Mouse (Mus musculus) urinary bladder, adult 18-20 months (tissue): ENCODE measurements around the gene Slc1a2.

ENCODE experiments used
- DNase-seq, 2 experiments: peaks; one replicate each; pipeline ENCODE4 v3.0.0; 2022; ENCODE audit warnings: low spot score in 2 of 2, mixed read lengths in 2 of 2

The Slc1a2 gene

DNA sequence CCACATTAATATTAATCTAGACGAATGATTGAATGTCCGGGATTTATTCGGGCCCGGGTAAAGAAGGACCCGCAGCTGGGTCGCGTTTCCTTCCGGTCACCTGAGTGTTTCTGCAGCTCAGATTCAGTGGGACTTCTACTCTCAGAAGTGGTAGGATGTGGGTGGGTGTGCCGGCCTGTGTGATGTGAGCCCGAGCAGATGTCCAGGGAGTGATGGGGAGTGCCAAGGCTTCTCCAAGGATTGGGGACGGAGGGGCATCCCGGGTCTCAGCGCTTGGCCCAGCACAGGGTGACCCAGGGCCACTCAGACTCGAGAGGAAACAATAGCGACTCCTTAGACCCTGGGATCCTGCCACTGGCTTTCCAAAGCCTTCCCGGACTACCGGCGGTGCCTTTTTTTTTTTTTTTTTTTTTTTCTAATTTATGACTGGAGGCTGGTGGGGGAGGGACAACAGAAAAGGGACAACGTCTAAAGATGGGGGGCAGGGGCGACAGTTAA is at the start of gene Slc1a2:
Gene Slc1a2 (plus strand): TSS at position 497 of the 498 bp plus-strand sequence.
- DNase-seq, result no peak

DNA sequence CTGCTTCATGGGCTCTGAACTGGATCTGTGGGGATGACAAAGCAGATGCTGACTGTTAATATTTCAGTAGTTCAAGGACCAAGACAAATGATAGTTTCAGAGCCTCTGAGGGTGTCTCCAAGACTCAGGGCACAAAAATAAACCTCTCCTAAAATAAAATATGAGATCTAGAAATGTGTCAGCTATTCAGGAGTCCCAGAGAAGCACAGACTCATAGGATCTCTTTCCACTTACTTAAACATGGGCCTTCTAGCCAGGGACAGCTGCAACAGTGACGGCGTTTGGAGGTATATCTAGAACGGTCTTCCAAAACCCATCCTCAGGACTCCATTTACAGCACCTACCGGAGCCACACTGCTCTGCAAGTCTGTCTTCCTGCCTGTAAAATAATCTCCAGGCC is 48.0 kb upstream of the Slc1a2 start:
- no peak for DNase-seq

DNA sequence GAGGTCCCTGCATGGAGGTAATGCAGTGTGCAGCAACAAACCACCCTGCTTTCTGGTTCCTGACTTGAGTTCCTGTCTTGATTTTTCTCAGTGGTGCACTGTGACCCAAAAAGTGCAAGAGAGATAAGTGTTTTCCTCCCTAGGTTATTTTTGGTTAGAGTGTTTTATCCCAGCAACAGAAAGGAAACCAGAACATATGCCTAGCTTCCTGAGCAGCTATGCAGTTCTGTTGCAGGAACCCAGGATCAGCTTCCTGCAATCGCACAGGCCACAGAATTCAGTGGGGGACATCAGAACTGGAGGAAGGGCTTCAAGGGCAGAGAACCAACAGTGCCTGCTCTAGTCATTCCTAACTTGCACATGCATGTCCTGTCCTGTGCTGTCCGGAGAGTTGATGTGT is 41.8 kb upstream of the Slc1a2 start:
- DNase-seq, result no peak

DNA sequence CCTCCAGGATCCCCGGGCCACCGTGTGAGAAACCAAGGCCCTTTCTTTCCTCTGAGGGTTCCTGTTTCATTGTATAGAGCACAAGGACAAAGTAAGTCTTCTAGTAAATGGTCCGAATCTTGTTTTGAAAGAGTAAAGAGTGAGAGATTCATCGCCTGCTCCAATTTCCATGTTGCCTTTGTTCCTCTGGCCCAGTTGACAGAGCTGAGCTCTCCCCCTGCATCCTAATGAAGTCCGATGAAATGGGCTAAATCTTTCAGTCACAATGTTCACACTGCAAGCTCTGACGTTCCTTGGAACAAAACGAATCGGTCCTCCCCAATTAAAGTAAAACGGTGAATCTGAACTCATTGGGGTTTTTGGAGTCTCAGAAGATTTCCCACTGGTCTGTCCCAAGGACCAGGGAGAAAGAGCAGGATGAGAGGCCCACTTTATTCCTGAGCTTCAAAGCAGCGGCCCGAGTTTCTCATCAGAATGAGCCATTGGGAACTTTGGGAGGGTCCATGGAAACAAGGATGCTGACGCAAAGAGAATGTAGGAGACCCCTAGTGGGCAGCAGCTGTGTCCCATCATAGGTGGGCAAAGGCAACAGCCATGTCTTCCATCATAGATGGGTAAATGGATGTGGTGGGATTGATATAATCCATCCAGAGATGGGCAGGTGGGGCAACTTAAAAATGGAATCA is 37.6 kb upstream of the Slc1a2 start:
- DNase-seq, result no peak

DNA sequence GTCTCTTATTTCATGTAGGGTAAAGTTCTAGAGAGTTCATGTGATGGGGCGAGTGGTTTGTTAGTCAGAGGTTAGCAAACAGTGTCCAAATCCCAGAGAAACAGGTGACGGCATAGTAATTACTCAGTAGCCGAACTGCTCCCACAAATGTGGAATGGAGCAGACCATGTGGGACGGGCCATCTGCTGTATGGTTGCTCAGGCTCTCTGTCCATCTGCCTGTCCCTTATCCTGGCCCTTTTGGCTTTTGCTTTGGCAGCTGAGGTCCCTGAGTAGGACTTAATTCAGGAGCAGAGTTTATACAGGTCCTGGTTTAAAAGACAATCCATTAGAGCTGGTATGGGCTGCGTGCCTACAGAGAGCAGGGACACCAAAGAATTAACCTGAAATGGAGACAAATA is 36.3 kb upstream of the Slc1a2 start:
- DNase-seq, result no peak

DNA sequence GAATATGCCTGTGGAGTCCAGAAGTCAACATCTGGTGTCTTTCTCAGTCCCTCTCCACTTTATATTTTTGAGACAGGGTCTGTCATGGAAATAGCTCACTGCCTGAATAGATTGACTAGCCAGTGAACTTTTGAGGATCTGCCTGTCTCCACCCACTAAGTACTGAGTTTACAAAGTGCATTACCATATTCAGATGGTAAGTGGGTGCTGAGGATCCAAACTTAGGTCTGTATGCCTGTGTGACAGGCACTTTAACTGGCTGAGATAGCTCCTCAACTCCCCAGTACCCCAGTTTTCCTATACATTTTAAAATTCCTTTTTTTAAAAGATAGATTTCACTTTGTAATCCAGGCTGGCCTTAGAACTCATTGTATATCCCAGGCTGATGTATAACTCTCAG is 35.5 kb upstream of the Slc1a2 start:
- no peak for DNase-seq

DNA sequence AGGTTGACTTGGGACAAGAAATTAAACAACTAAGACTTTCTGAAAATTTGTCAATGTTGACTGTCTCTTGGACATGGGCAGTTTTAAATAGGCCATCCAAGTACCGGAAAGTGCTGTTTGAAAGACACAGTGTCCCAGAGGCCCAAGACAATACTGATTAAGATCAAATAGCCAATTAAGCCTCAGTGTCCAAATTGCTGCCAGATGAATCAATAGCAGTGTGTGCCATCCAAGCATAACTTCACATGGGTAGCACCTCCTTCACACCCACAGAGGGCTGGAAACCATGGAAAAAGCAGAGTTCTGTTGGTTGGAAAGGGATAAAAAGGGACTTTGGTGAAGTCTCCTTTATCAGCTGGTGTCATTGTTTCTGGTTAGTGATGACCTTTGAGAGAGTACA is 33.9 kb upstream of the Slc1a2 start:
- DNase-seq, result no peak

DNA sequence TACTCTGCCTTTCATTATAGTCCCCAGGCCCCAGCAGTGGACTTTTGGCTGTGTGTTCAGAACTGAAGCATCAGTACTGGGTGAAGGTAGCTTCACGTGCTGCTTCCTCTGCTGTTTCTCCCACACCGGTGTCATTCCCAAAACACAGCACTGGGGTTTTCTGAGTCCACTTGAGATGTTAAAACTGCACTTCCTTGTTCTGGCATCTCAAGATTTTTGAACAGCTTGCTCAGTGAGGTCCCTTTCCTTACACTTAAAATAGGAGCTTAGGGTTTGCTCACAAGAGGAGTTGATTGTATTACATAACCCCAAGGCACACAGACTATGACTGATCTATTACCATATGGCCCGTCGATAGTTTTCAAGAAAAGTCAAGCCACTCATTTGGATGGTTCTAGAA is 26.1 kb upstream of the Slc1a2 start:
- DNase-seq, result no peak

DNA sequence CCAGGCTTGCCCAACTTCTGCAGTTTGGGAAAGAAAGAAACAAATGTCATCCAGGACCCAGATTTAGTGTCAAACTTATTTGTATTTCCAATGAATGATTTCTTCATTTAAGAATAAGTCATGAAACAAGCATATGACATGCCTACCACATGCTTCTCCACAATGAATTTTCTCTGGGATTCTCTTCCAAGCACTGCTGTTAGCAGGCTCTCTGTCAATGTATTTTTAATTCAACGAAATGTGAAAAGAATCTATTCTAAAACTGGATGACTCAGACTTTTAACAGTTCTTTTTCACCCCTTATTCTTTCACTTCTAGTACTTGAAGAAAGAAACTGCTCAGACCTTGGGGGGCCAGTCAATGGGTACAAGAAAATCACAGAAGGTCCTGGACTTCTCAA is 24.4 kb upstream of the Slc1a2 start:
- DNase-seq, result no peak

DNA sequence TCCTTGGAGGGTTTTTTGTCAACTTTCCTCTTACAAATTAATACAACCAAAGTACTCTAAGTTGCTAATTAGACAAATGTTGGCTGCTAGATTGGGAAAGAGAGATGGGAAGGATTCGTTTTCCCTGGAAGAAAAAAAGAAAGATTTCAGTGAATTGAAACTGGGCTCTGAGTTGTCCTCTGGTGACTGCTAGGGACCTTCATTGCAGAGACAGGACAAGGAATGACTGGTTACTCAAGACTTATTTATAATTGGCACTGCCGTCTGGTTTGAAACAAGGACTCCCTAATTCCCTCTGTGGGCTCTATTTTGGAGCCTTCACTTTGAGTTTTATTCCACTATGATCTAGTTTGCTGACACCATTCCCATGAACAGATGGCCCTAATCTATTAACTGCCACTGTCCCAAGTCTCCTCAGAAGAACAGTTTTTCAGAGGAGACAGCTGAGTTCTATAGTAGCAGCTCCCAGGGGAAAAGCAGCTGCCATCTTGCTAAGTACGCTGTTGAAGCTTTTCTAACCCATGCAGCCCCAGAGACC is 22.9 kb upstream of the Slc1a2 start:
- DNase-seq, result no peak

DNA sequence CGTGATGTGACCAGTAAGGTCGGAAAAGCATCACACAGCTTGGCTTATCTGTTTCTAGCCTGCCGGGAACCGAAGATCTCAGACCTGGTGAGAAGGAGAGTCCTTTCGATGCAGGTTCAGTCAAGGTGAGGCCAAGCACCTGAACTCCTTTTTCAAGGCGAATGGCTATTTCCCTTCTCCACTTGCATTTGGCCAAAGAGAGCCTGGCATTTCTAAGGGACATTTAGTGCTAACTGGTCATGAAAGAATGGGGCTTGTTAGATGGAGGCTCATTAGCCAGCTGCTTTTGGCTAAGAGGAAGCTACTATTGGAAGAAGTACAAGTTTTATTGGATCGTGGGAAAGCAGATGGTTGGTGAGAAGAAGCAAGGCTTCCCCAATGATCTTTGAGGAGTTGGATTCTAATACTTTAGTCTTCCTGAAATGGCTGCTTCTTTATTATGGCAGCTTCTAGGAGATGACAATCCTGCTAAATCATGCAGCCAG is 22.3 kb upstream of the Slc1a2 start:
- no peak for DNase-seq

DNA sequence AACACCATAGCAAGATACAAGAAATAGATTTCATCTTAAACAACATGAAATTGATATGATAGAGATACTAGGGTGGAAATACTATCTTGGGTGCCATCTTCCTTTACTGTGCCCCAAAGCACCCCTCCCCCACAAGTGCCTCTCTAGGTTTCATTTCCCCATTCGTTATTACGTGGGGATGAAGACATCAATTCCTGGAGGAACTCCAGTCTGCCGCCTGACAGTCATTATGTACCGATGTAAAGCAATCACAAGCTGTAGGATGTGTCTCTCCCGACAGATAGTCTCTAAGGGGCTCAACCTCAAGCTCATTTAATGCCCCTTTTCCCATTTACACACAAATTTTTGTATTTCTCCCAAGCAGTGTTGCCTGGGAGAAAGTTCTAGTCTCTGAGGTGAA is 20.3 kb upstream of the Slc1a2 start:
- DNase-seq, result no peak

DNA sequence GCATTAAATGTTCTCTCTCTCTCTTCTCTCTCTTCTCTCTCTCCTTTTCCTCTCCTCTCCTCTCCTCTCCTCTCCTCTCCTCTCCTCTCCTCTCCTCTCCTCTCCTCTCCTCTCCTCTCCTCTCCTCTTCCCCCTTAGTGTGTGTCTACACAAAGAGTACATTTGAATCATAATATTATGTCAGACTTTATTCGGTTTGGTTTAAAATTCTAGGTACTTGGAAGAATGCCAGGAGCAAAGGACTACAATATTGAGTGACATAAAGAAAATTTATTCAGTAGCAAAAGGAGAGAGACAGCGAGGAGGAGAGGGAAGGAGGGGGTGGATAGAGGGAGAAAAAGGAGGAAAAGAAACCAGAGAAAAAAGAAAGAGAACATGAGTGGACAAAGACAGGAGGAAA is 19.8 kb upstream of the Slc1a2 start:
- DNase-seq, result no peak

DNA sequence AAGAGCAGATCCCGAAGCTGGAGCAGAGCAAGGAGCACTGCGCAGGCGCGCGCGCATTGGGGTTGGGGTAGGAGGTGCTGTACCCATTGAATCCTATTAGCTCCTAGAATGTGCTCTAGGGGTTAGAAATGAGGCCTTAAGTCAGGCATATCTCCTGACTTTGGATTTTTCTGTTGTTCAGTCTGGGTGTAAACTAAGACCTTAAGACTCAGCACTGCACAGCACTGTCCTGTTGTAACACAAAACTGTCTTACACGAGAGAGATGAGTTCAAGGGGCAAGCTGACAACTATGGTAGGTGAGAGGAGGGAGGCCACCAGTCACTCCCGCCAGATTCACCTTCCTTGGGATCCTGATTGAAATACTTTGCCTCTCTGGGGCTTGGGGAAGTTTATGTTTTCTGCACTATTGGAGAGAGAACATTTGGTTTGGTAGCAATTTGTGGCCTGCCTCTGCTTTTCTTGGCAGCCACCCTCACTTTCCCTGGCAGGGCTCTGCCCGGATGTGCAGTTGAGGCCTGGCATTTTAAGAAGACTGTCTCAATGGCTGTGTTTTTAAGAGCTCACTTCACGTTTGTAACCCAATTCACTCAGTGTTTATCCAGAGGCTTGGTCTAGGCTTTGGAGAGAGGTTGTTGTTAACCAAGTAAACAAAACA is 9.5 kb upstream of the Slc1a2 start:
- no peak for DNase-seq

DNA sequence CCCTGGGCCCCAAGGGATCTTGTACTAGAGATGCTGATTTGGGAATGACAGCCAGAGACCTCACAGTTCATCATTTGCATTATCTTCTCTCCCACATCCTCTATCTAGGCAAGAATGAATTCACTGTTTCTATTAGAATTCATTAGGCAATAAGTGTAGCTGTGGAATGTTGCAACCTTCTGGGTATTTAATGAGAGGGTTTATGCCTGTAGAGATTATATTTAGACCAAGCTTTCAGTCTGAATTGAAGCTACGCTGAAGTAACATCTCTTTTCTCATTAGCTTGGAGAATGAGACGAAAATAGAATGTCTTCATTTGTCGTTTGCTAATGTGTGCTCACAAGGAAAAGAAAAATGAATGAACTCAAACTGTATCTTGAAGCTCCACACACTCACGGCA is 8.1 kb upstream of the Slc1a2 start:
- DNase-seq, result no peak

DNA sequence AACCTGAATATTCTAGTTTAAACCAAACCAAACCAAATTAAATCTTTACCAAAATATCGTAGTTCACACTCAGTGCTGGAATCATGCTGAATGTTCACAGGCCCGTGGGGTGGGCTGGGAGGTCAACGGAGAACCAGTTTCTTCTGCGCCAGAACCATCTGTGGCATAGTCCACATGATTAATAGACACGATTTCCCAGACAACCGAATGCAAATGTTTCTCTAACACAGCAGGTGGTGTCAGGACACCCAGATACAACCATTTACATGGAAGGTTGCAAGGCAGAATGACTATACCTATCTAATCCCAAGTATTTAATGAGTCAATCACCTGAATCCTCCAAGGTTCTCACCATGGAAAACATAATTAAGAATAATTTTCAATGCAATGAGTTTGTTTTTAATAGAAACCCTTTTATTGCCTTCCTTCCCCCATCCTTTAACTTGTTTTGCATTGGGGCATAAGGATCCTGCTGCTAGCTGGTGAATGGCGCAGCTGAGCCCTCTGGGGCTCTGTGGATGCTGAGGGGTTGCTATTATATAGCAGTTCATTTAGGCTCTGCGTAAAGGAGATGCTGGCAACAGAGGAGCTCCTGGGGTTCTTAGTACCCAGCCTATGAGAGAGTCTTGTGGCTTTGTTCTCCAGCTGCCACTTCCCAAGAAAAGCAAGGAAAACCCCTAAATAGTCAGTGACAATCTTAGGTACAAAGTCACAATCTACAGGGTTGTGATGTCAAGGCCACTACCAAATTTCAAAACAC is 2.3 kb upstream of the Slc1a2 start:
- DNase-seq, result no peak

DNA sequence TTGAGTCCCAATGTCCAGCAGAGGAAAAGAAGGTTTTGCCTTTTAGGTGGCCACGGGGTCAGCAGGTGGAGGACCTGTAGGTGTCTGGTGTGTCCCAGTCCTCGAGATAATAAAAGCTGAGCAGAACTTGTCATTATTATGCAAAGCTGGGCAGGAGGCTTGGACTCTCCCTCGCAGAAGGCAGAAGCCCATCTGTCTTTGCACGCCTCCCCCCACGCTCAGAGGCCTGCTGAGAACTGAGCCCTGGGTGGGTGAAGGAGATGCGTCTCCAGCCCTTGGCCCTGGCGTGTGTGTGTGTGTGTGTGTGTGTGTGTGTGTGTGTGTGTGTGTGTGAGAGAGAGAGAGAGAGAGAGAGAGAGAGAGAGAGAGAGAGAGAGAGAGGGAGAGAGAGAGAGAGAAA is 733 bp upstream of the Slc1a2 start:
- no peak for DNase-seq

DNA sequence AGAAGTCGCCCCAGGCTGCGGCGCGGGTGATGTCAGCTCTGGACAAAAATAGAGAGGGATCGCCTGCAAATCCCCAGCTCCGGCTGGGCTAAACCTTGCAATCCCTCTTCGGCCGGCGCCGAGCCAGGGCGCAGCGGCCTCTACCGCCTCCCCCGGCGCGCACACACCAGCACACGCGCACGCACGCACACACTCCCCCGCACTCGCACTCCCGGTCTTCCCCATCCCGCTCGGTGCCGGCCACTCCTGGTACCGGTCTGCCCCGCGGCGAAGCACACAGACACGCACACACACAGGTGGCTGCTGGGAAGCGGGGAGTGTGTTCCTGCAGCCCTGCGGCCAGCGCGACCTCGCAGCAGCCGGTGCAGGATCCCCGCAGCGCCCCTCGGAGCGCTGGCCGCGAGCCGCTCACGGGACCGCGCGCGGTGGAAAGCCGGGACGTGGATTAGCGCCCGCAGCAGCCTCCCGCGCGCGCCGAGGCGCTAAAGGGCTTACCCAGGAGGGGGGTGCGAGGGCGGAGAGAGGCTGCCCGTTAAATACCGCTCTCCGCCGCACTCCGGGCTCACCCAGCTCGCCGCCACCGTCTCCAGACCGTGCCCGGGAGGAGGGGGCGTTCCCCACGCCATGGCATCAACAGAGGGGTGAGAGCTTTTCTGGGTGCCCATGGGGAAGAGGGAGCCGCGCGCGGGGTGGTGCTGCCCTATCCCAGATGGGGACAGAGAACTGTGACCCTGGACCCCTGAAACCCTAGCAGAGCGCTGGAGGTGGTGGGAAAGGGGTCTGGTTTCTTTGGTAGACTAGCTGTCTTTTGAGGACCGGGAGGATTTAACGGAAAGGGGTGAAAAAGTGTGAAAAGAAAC is 432 bp downstream of the Slc1a2 start:
- peak in 1 of 2 experiments; percentile 26 for DNase-seq

DNA sequence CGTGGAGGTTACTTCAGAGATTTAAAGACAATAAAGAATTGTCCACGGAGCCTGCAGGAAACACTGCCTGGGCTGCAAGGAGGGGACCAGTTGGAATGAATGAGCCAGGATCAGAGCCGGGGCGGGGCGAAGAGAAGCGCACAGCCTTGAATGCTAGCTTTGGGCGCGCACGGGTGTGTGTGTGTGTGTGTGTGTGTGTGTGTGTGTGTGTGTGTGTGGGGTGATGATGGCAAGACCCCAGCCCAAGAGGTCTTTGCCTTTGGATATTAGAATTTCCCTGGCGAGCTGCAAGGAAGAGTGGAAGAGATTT is 1.0 kb downstream of the Slc1a2 start:
- DNase-seq, result no peak

DNA sequence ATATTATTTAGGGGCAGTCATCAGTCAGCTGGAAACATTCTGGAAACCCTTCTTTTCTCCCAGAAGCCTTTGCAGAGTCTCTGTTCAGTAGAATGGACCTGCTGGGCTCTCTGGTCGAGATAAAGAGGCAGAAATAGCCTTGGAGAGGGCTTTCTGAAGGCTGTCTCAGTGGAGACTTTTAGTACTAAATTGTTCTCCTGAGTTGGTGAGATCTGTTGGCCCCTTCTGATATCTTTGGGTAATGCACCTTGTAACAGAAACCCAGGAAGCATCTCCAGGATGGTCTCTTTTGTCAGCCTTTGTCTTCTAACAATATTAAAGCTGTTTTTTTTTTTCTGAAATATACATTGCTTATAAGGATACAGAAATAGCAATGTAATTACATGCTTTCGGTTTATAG is 2.6 kb downstream of the Slc1a2 start:
- no peak for DNase-seq

DNA sequence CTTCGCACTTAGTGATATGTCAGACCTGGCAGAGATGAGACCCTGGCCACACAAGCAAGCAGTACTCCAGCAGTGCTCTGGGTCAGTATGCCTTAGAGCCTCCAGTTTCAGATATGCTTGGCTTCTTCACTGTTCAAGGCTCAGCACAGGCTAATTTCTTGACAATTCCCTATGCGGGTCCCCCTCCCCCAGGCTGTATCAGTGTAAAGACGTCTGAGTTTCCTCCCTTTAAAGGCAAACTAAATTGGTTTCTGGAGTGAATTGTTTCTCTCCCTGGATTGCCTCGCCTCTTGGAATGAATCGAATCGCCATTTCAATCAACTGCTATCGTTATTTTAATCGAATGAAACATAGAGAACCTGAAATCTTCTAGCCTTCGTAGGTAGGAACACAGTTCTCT is 4.5 kb downstream of the Slc1a2 start:
- DNase-seq, result no peak

DNA sequence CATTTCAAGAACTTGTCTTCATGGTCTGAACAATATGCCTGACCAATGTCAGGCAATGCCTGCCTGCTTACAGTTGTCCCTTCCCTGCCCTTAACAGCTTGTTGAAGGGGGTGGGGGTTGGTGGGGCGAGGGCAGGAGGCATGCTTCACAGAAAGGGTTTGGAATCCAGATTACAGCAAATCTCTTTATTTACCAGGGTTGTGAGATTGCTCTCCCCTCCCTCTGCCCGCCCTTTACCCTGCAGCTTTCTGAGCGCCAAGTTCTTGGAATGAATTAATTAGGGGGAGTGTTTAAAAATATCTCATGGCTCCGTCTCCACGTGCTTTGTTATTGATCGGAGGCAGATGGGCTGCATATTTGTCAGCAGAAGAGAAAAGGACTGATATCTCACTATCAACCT is 4.9 kb downstream of the Slc1a2 start:
- DNase-seq, result no peak
